Mouse (Mus musculus): ENCODE measurements at regions not wholly inside any gene's neighbourhood (a gene's known extent, or its start where the extent isn't known, plus 50 kb on each side); places are given as distances from the start of the nearest gene placed in this dataset.

- TF ChIP-seq E2F4 (IDR thresholded peaks at IDR 0.05; ENCODE audit: insufficient read depth) (no peak), POLR2AphosphoS2 (IDR thresholded peaks at IDR 0.05; ENCODE audit: insufficient read length, low read depth) (no peak)
Measured at GRCm38 (mm10) chr8:128148351-128148942, 210.0 kb upstream of the Nrp1 start.

Measured in myocyte (in vitro differentiated cells).